Mouse (Mus musculus) urinary bladder, postnatal 14 days (tissue): Measurements from ENCODE around the gene Zbbx.
A peak's percentile ranks its signal among the peaks of the same experiment; 100 is the strongest.

Experiments
- DNase-seq: peaks from one replicate; pipeline ENCODE4 v3.0.0; 2021; ENCODE audit warnings: low spot score

Gene Zbbx

GRCm38 (mm10) chr3:75164838-75165496 is at the start of gene Zbbx:
Gene Zbbx (minus strand): TSS chr3:75165034.
- DNase-seq: peak; percentile 28

- DNase-seq: peak; percentile 43
Observed at GRCm38 (mm10) chr3:75202808-75203503, 38.1 kb upstream of the Zbbx start.

- DNase-seq: no peak
Observed at GRCm38 (mm10) chr3:75182606-75183005, 17.8 kb upstream of the Zbbx start.

GRCm38 (mm10) chr3:75141876-75142275 is 23.0 kb downstream of the Zbbx start:
- DNase-seq: no peak

- no peak for DNase-seq
Observed at GRCm38 (mm10) chr3:75104867-75105266, 60.0 kb downstream of the Zbbx start.

- no peak for DNase-seq
Observed at GRCm38 (mm10) chr3:75085762-75086161, 79.1 kb downstream of the Zbbx start.

GRCm38 (mm10) chr3:75078906-75079305 is 85.9 kb downstream of the Zbbx start:
- no peak for DNase-seq

GRCm38 (mm10) chr3:75009701-75010100 is 155.1 kb downstream of the Zbbx start:
- no peak for DNase-seq
